Mouse (Mus musculus) midbrain, embryonic 16.5 days (tissue): ENCODE measurements around the gene Olfm4. TPM values are rescaled to one million over a fixed set of nuclear protein-coding genes. Genes with fewer than 3 reads are reported as not detected.

Source experiments
- ATAC-seq: fragments of 200-750 bp; cut with Nextera tagmentation; 2 replicates; pipeline ENCODE4 v1.8.0; 2017; ENCODE audit warnings: moderate TSS enrichment
- H3K27ac ChIP-seq: fragments of 300-500 bp; sonication (generic); 2 replicates; pipeline ENCODE4 v1.5.1; 2014; ENCODE audit warnings: mild to moderate bottlenecking, low read length, mixed read lengths
- H3K27me3 ChIP-seq: fragments of 300-500 bp; sonication (generic); 2 replicates; pipeline ENCODE4 v1.6.1; 2014; ENCODE audit warnings: low read depth, low read length, mixed read lengths; ENCODE audit not compliant: control insufficient read depth, insufficient read depth
- H3K36me3 ChIP-seq: fragments of 300-500 bp; sonication (generic); 2 replicates; pipeline ENCODE4 v1.6.1; 2014; ENCODE audit warnings: mild to moderate bottlenecking, low read length, moderate library complexity, mixed read lengths; ENCODE audit not compliant: control insufficient read depth, insufficient read depth
- H3K4me1 ChIP-seq: fragments of 300-500 bp; sonication (generic); 2 replicates; pipeline ENCODE4 v1.6.1; 2014; ENCODE audit warnings: mild to moderate bottlenecking, low read length, mixed read lengths; ENCODE audit not compliant: control insufficient read depth, insufficient read depth
- H3K4me2 ChIP-seq: fragments of 300-500 bp; sonication (generic); 2 replicates; pipeline ENCODE4 v1.6.1; 2014; ENCODE audit warnings: mild to moderate bottlenecking, low read length, mixed read lengths
- H3K4me3 ChIP-seq: fragments of 300-500 bp; sonication (generic); 2 replicates; pipeline ENCODE4 v1.5.1; 2014; ENCODE audit warnings: low read depth, mild to moderate bottlenecking, low read length, moderate library complexity, mixed read lengths
- H3K9ac ChIP-seq: fragments of 300-500 bp; sonication (generic); 2 replicates; pipeline ENCODE4 v1.6.1; 2014; ENCODE audit warnings: low read depth, low read length, mixed read lengths
- H3K9me3 ChIP-seq: fragments of 300-500 bp; sonication (generic); replicated peaks from 2 replicates; pipeline ENCODE4 v1.6.1; 2014; ENCODE audit warnings: mild to moderate bottlenecking, low read length, mixed read lengths; ENCODE audit not compliant: control insufficient read depth, poor library complexity, severe bottlenecking
- WGBS: fragments of 180-500 bp; shearing (Covaris S2); extraction: QIAGEN DNeasy Blood & Tissue Kit; methylation state at CpG from one replicate; pipeline ENCODE4 v1.1.7; 2014; 5-methylcytosine and 5-hydroxymethylcytosine counted together
- polyA plus RNA-seq: library from polyadenylated mRNA; unstranded; fragments of >200 nt; fragmentation: Nextera tagmentation; extraction: Ambion mirVana; gene quantifications from 2 replicates; pipeline ENCODE4 v1.2.1, GENCODE M21; 2015

The Olfm4 gene
- polyA plus RNA-seq, 1 experiment from 2014 or later, result 1.6 TPM

DNA sequence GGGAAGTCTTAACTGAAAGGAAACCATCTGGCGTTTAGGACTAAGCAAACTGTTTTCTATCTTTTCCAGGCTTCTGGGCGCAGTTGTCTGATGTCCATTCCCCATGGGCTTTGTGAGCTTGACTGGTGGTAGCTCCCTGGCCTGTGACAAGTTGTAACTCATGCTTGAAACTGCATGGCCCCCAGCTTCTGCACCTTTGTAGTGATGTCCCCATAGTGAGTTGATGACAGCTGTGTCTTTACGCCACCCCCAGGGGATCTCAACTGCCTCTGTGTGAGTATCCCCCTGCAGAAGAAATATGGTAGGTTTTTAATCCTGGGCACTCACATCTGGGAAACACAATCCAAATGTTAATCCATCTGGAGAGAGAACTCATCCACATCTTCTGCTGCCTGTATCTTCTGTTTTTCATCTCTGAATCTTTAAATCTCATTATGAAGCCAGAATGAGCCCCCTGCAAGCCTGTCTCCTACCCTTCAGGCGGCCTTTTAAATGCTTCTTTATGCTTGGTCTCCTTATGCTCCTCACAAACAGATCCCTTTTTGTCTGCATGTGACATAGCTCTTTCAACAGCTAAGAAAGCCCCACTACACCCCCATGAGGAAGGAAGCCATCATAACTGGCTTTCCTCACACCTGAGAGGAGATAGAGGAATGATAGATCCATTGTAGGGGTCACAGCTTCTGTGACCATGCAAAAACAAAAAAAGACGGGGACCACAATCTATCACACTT is 63.7 kb downstream of the Olfm4 start:
- no peak overlapping the region for H3K27ac ChIP-seq
- no peaks in the 10 kb centered on the region for H3K36me3 ChIP-seq
- 53% methylated on average over 5 of the region's 5 CpGs for WGBS
- H3K4me1 ChIP-seq, result no peaks in the 10 kb centered on the region
- no peak overlapping the region for H3K4me3 ChIP-seq
- no peak for ATAC-seq
- H3K27me3 ChIP-seq, result no peaks in the 10 kb centered on the region
- no peak overlapping the region for H3K4me2 ChIP-seq
- H3K9me3 ChIP-seq, result 0 out of 2 replicates have a peak, but pooled peaks cover 2% of the 10 kb centered on the region
- no peak overlapping the region for H3K9ac ChIP-seq

- 63% methylated on average over 3 of the region's 3 CpGs for WGBS
- H3K4me2 ChIP-seq, result no peak overlapping the region
Observed at GRCm38 (mm10) chr14:80055725-80056124, 71.8 kb downstream of the Olfm4 start.

GRCm38 (mm10) chr14:80061686-80062085 is 77.8 kb downstream of the Olfm4 start:
- WGBS, result 89% methylated on average over 3 of the region's 3 CpGs
- Histone ChIP-seq H3K4me2 (no peak overlapping the region), H3K9ac (no peak overlapping the region), H3K36me3 (no peaks in the 10 kb centered on the region), H3K27ac (no peak overlapping the region), H3K27me3 (no peaks in the 10 kb centered on the region), H3K4me1 (no peaks in the 10 kb centered on the region), H3K4me3 (no peak overlapping the region), H3K9me3 (no peaks in the 10 kb centered on the region)
- ATAC-seq, result no peak

More at GRCm38 (mm10) chr14:80055725-80056124, 71.8 kb downstream of the Olfm4 start:
- no peaks in the 10 kb centered on the region for H3K9me3 ChIP-seq
- ATAC-seq, result no peak
- no peaks in the 10 kb centered on the region for H3K4me1 ChIP-seq
- no peak overlapping the region for H3K9ac ChIP-seq
- no peak overlapping the region for H3K27ac ChIP-seq
- H3K4me3 ChIP-seq, result no peak overlapping the region
- H3K27me3 ChIP-seq, result no peaks in the 10 kb centered on the region
- H3K36me3 ChIP-seq, result no peaks in the 10 kb centered on the region

- Histone ChIP-seq H3K36me3 (no peaks in the 10 kb centered on the region), H3K4me2 (no peak overlapping the region), H3K9ac (no peak overlapping the region), H3K27me3 (no peaks in the 10 kb centered on the region), H3K9me3 (no peaks in the 10 kb centered on the region), H3K4me1 (no peaks in the 10 kb centered on the region), H3K4me3 (no peak overlapping the region), H3K27ac (no peak overlapping the region)
- 66% methylated on average over 9 of the region's 9 CpGs for WGBS
- no peak for ATAC-seq
Observed at GRCm38 (mm10) chr14:80062896-80063295, 79.0 kb downstream of the Olfm4 start.

DNA sequence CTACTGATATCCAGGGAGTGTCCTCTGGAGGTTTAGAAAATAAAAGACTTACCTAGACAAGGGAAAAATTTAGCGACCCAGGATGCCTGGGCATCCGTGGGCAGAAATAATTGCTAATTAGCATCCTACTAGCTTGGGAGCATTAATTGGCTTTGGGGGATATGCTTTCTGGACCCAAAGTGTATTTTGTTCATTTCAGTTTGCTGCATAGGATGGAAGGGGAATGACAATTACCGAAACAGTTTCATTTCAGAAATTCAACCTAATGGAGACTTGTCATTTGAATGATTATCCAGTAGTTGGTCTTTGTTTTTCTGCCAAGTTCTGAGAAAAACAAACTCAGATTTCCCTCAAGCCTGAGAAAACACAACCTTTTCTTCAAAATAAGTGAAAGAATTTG is 86.7 kb downstream of the Olfm4 start:
- H3K36me3 ChIP-seq, result no peaks in the 10 kb centered on the region
- no peak for ATAC-seq
- H3K27ac ChIP-seq, result no peak overlapping the region
- H3K4me1 ChIP-seq, result no peaks in the 10 kb centered on the region
- no peaks in the 10 kb centered on the region for H3K27me3 ChIP-seq
- H3K9ac ChIP-seq, result no peak overlapping the region
- no peaks in the 10 kb centered on the region for H3K9me3 ChIP-seq
- H3K4me3 ChIP-seq, result no peak overlapping the region
- H3K4me2 ChIP-seq, result no peak overlapping the region
- WGBS, result 63% methylated on average over 3 of the region's 3 CpGs

Other genes with a start within 250 kb of the Olfm4 start
- gene Pcdh8, start 212.8 kb upstream of the Olfm4 start, polyA plus RNA-seq, result 54.5 and 64.5 TPM in 2 replicates